Mouse (Mus musculus): Measurements from ENCODE around the gene Bsn. TPM values are rescaled to one million over a fixed set of nuclear protein-coding genes. Genes with fewer than 3 reads are reported as not detected.

Bsn gene
- total RNA-seq, 2 experiments from 2014 or later: 0.05 to 0.07 TPM

DNA sequence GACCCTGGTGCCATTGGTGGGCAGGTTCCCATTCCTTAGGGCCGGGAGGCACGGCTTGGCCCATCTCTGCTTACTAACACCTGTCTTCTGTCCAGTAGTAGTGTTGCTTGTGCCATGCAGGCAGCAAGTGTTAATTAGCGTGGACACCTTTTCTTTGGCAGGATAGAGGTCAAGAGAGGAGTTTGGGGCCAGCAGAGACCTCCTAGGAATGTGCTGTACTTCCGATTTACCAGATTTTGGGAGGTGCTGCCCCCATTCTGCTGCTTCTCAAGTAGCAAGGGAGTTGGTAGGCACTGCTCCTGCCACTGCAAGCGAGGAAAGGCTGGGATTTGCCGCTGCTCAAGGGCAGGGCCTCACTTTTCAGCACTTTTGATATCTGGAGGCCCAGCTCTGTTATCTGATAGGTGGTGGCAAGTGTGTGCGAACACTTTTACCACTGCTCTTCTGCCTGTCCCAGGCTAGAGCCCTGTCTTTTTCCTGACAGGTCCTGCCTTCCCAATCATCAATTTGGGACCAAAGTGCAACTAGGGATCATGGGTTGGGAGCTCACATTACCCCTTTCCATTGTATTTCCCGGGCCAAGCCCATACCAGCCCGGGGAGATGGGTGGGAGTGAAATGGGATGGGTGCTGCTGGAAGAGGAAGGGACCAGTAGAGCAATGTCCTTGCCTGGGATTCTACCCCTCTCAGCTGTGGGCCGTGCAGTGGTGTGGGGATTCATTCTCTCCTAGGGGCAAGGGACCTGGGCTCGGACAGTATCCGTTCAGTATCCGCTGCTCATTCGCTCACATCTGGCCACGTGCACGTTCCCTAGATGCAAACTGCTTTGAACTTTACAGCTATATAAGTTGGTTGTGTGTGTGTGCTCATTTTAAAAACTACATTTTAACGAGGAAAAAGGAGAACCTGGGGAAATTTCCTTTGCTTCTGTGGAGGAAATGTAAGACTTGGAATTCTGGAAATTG lies 142.3 kb downstream of the Bsn start:
- intact Hi-C loops (cut with DNase I): no loop called here
- no peak for DNase-seq

DNA sequence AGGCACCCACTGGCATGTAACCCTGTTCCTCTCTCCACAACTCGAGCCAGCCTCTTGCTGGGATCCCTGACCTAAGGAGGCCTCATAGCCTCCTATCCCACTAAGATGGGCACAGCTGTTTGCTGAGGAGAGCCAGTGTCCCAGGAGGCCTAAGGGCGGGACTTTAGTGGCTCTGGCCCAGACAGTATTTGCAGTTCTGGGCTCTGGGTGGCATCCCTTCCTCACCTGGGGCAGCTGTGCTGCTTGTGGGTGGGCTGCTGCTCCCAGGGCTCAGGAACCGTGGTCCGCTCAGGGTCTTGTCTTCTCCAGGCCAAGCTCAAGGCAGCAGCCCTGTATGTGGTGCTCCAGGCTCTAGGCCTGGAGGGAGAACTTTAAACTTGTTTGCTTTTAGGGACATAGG lies 143.6 kb downstream of the Bsn start:
- intact Hi-C loops (cut with DNase I): no loop called here
- no peak for DNase-seq

Small RNA genes lying within 50 kb of the gene (microRNA-seq; reads per million reads assigned to microRNA genes)
- gene Gm47303: 0 reads per million in 2 experiments
- 0 reads per million in 2 experiments for gene Mir7088

Other genes with a start within 250 kb of the Bsn start
- 1 to 10 TPM; 1.2 to 1.8 TPM for gene Traip, start 240.2 kb downstream of the Bsn start, total RNA-seq (2021)
- 10 to 100 TPM; 13.8 to 19.6 TPM for gene Uba7, start 214.9 kb downstream of the Bsn start, total RNA-seq (2021)
- under 1 TPM; 0.61 to 0.65 TPM for gene Gm20661, start 207.3 kb downstream of the Bsn start, total RNA-seq (2021)
- 10 to 100 TPM; 11.1 to 12.7 TPM for gene Inka1, start 204.5 kb downstream of the Bsn start, total RNA-seq (2021)
- 1 to 10 TPM; 2.4 to 2.7 TPM for gene Cdhr4, start 197.9 kb downstream of the Bsn start, total RNA-seq (2021)
- under 1 TPM; 0.50 to 0.98 TPM for gene Gm20662, start 194.0 kb downstream of the Bsn start, total RNA-seq (2021)
- 10 to 100 TPM; 50.7 to 56.7 TPM for gene Ip6k1, start 187.9 kb downstream of the Bsn start, total RNA-seq (2021)
- gene Gmppb, start 141.1 kb downstream of the Bsn start, total RNA-seq (2021): 10 to 100 TPM in 1 of 2 experiments, 1 to 10 TPM in 1; 9.2 to 11.4 TPM
- 1 to 10 TPM; 1.4 to 1.9 TPM for gene Amigo3, start 137.2 kb downstream of the Bsn start, total RNA-seq (2021)
- under 1 TPM in 1 of 2 experiments, not detected in 1; 0.38 TPM for gene Mst1, start 109.9 kb downstream of the Bsn start, total RNA-seq (2021)
- 10 to 100 TPM; 85.3 to 92.6 TPM for gene Rnf123, start 107.0 kb downstream of the Bsn start, total RNA-seq (2021)
- 10 to 100 TPM; 36.4 to 41.8 TPM for gene Apeh, start 95.8 kb downstream of the Bsn start, total RNA-seq (2021)
- gene Dag1, start 73.6 kb upstream of the Bsn start, total RNA-seq (2021): 100 to 1,000 TPM; 362 to 379 TPM
- 10 to 100 TPM; 18.4 to 19.8 TPM for gene Nicn1, start 100.0 kb upstream of the Bsn start, total RNA-seq (2021)
- gene Amt, start 106.5 kb upstream of the Bsn start, total RNA-seq (2021): 1 to 10 TPM; 5.4 to 7.0 TPM
- 100 to 1,000 TPM; 250 to 262 TPM for gene Rhoa, start 115.7 kb upstream of the Bsn start, total RNA-seq (2021)
- gene Tcta, start 115.8 kb upstream of the Bsn start, total RNA-seq (2021): 10 to 100 TPM; 25.4 to 25.5 TPM
- gene Gpx1, start 148.5 kb upstream of the Bsn start, total RNA-seq (2021): 100 to 1,000 TPM; 156 to 161 TPM
- gene Usp4, start 157.5 kb upstream of the Bsn start, total RNA-seq (2021): 10 to 100 TPM; 76.5 to 83.6 TPM
- gene 1700102P08Rik, start 202.4 kb upstream of the Bsn start, total RNA-seq (2021): under 1 TPM; 0.67 to 0.90 TPM
- not detected for gene Ccdc36, start 238.1 kb upstream of the Bsn start, total RNA-seq (2021)
- gene BC048562, start 246.1 kb upstream of the Bsn start, total RNA-seq (2021): not detected

Measured in heart, postnatal 14 days (tissue).